ENCODE assay signal across 13 mouse cellular contexts in the genomic region with DNA sequence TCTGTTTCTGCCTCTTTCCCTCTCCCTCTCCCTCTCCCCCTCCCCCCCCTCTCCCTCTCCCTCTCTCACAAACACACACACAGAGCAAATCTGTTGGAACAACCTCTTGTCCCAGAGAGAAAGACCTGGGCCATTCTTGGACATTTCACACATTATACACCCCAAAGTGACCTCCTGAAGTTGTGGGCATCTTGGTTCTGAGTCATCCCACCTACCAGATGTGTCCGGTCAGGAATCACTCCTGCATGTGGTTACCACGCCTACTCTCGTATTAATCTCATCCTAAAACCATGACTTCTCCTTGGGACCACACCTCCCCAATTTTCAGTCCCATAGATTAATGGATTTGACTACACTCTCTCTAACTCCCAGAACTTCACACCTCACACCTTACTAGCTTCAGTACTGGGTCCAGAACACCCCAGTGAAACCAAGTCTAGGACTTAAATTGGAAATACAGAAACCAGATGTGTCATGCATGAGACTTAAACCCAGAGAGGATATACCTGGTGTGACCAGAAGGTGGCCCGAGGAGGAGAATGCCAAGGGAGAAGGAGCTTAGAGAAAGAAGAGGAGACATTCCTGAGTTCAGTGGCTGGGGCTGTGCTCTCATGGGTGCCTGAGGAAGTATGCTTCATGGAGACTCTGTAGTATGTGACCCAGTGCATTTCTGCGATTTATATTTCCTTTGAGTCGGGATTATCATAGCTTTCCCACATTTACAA. TPM values are rescaled to one million over a fixed set of nuclear protein-coding genes. Genes with fewer than 3 reads are reported as not detected.
DNase-seq lines count a peak whose midpoint lies in the region; ATAC-seq and TF ChIP-seq lines count a peak whose summit lies in the region.
"Had no signal": no experiment of that assay in that cellular context is flagged by ENCODE, and none has a peak within 500 bp of the region (broad histone marks: within the 10 kb centered on the region; RNA-seq: fewer than 3 reads in every experiment).

No protein-coding gene starts in this region.

- ATAC-seq in forebrain, embryonic 14.5 days = no peak
- ATAC-seq in forebrain, embryonic 12.5 days (ENCODE audit: low FRiP score) = no peak
- ATAC-seq in liver, postnatal 0 days = no peak
- 0 out of 2 replicates have a peak, but pooled peaks have one; percentile 32 for ATAC-seq in stomach, postnatal 0 days (ENCODE audit: low FRiP score, low TSS enrichment)

- no peak overlapping the region for H3K4me2 ChIP-seq in forebrain, embryonic 14.5 days (ENCODE audit: low read length)
- H3K4me2 ChIP-seq in forebrain, embryonic 12.5 days = no peak overlapping the region
- no peak overlapping the region for H3K4me2 ChIP-seq in liver, postnatal 0 days (ENCODE audit: low read depth, low read length)
- H3K4me2 ChIP-seq in stomach, postnatal 0 days (replicated peaks; ENCODE audit: low read depth) = no peak overlapping the region
- H3K4me2 ChIP-seq: embryonic facial prominence, embryonic 12.5 days; liver, embryonic 11.5 days; neural tube, embryonic 12.5 days had no signal

- H3K36me3 ChIP-seq in forebrain, embryonic 14.5 days (ENCODE audit: control insufficient read depth, insufficient read depth, low read length) = peaks cover 10% of the 10 kb centered on the region
- peaks cover 17% of the 10 kb centered on the region for H3K36me3 ChIP-seq in forebrain, embryonic 12.5 days (replicated peaks)
- H3K36me3 ChIP-seq in liver, postnatal 0 days (replicated peaks; ENCODE audit: insufficient read depth, low read length) = peaks cover 5% of the 10 kb centered on the region
- H3K36me3 ChIP-seq in stomach, postnatal 0 days (ENCODE audit: control insufficient read depth, insufficient read depth, low read length) = no peaks in the 10 kb centered on the region

- peaks cover 2% of the 10 kb centered on the region; the same call in 1 of the 2 replicates for H3K4me1 ChIP-seq in forebrain, embryonic 14.5 days (ENCODE audit: control insufficient read depth, insufficient read depth, low read length)
- H3K4me1 ChIP-seq in forebrain, embryonic 12.5 days = peaks cover 4% of the 10 kb centered on the region
- no peaks in the 10 kb centered on the region for H3K4me1 ChIP-seq in liver, postnatal 0 days (ENCODE audit: insufficient read depth)
- no peaks in the 10 kb centered on the region for H3K4me1 ChIP-seq in stomach, postnatal 0 days (replicated peaks; ENCODE audit: control insufficient read depth, insufficient read depth)
- H3K4me1 ChIP-seq in cerebellum, adult 2 months (ENCODE audit: control insufficient read depth, insufficient read depth, low read length) = peaks cover 3% of the 10 kb centered on the region; the same call in 1 of the 2 replicates
- H3K4me1 ChIP-seq: embryonic facial prominence, embryonic 12.5 days; heart, embryonic 10.5 days; megakaryocyte, embryonic 14.5 days had no signal

- no peak overlapping the region for H3K27ac ChIP-seq in forebrain, embryonic 14.5 days (ENCODE audit: low read depth, low read length)
- H3K27ac ChIP-seq in forebrain, embryonic 12.5 days = no peak overlapping the region
- no peak overlapping the region for H3K27ac ChIP-seq in liver, postnatal 0 days (ENCODE audit: low read depth)
- H3K27ac ChIP-seq in stomach, postnatal 0 days (replicated peaks) = no peak overlapping the region
- H3K27ac ChIP-seq in cerebellum, adult 2 months (ENCODE audit: insufficient read depth, low read length) = no peak overlapping the region
- H3K27ac ChIP-seq: embryonic facial prominence, embryonic 12.5 days; heart, embryonic 10.5 days; neural tube, embryonic 12.5 days had no signal

- H3K4me3 ChIP-seq in forebrain, embryonic 14.5 days (ENCODE audit: low read depth, low read length) = no peak overlapping the region
- no peak overlapping the region for H3K4me3 ChIP-seq in forebrain, embryonic 12.5 days (replicated peaks)
- no peak overlapping the region for H3K4me3 ChIP-seq in liver, postnatal 0 days (ENCODE audit: low read depth, low read length)
- H3K4me3 ChIP-seq in stomach, postnatal 0 days (ENCODE audit: low read depth, low read length) = no peak overlapping the region
- H3K4me3 ChIP-seq in cerebellum, adult 2 months (replicated peaks; ENCODE audit: insufficient read depth, low read depth, low read length) = no peak overlapping the region
- H3K4me3 ChIP-seq: embryonic facial prominence, embryonic 12.5 days; heart, embryonic 10.5 days; megakaryocyte, embryonic 14.5 days; neural tube, embryonic 12.5 days had no signal

- TF ChIP-seq EP300 in liver, postnatal 0 days (IDR thresholded peaks at IDR 0.05; ENCODE audit: low read depth) = no peak
- no peak for TF ChIP-seq EP300 in stomach, postnatal 0 days (optimal IDR thresholded peaks at IDR 0.05)

- H3K27me3 ChIP-seq in forebrain, embryonic 14.5 days (replicated peaks; ENCODE audit: control insufficient read depth, insufficient read depth, low read length) = no peaks in the 10 kb centered on the region
- H3K27me3 ChIP-seq in forebrain, embryonic 12.5 days = no peaks in the 10 kb centered on the region
- no peaks in the 10 kb centered on the region for H3K27me3 ChIP-seq in liver, postnatal 0 days (ENCODE audit: insufficient read depth, low read length)
- no peaks in the 10 kb centered on the region for H3K27me3 ChIP-seq in stomach, postnatal 0 days (ENCODE audit: control insufficient read depth, insufficient read depth, low read length)
- H3K27me3 ChIP-seq in cerebellum, adult 2 months (ENCODE audit: control insufficient read depth, insufficient read depth, low read length) = no peaks in the 10 kb centered on the region
- H3K27me3 ChIP-seq: embryonic facial prominence, embryonic 12.5 days; neural tube, embryonic 12.5 days had no signal

- peak; percentile 44; the same call in 1 of the 2 replicates for TF ChIP-seq CTCF in liver, postnatal 0 days (IDR thresholded peaks at IDR 0.05; ENCODE audit: low read depth)
- TF ChIP-seq CTCF in stomach, postnatal 0 days (IDR thresholded peaks at IDR 0.05; ENCODE audit: low read depth) = peak; percentile 62
- TF ChIP-seq CTCF in cerebellum, adult 2 months (IDR thresholded peaks at IDR 0.05; ENCODE audit: borderline replicate concordance, insufficient read depth, low read depth, low read length) = no peak

- no peak for TF ChIP-seq POLR2A in cerebellum, adult 2 months (IDR thresholded peaks at IDR 0.05; ENCODE audit: borderline replicate concordance, insufficient read depth, low read length)

- WGBS in forebrain, embryonic 14.5 days = 86% methylated on average over 6 of the region's 6 CpGs
- WGBS in forebrain, embryonic 12.5 days = 83% methylated on average over 6 of the region's 6 CpGs
- 76% methylated on average over 6 of the region's 6 CpGs for WGBS in liver, postnatal 0 days (ENCODE audit: insufficient replicate concordance)
- 65% methylated on average over 6 of the region's 6 CpGs for WGBS in stomach, postnatal 0 days
- 86% methylated on average over 6 of the region's 6 CpGs for WGBS in cerebellum, adult 2 months

- no peak overlapping the region for H3K9ac ChIP-seq in forebrain, embryonic 14.5 days (ENCODE audit: low read length)
- H3K9ac ChIP-seq in forebrain, embryonic 12.5 days = no peak overlapping the region
- H3K9ac ChIP-seq in liver, postnatal 0 days (replicated peaks) = no peak overlapping the region
- H3K9ac ChIP-seq in stomach, postnatal 0 days (ENCODE audit: low read length) = no peak overlapping the region
- H3K9ac ChIP-seq: embryonic facial prominence, embryonic 12.5 days; neural tube, embryonic 12.5 days had no signal

- peak; percentile 11 for DNase-seq in forebrain, embryonic 14.5 days (ENCODE audit: low spot score)
- DNase-seq in liver, postnatal 0 days = no peak
- DNase-seq in liver (no peak), adipocyte (ENCODE audit: low spot score) (peak; percentile 11)
- no peak for DNase-seq in stomach, postnatal 0 days (ENCODE audit: low spot score)
- no peak for DNase-seq in ovary, adult 18-20 months (ENCODE audit: low spot score)
- no peak for DNase-seq in cerebellum, adult 2 months

- no peaks in the 10 kb centered on the region for H3K9me3 ChIP-seq in forebrain, embryonic 14.5 days (replicated peaks; ENCODE audit: control insufficient read depth, low read length)
- no peaks in the 10 kb centered on the region; the same call in 1 of the 2 replicates for H3K9me3 ChIP-seq in forebrain, embryonic 12.5 days
- H3K9me3 ChIP-seq in liver, postnatal 0 days (ENCODE audit: low read length) = no peaks in the 10 kb centered on the region
- H3K9me3 ChIP-seq in stomach, postnatal 0 days (ENCODE audit: control insufficient read depth, low read length) = no peaks in the 10 kb centered on the region
- H3K9me3 ChIP-seq: embryonic facial prominence, embryonic 12.5 days; heart, embryonic 10.5 days had no signal

RNA-seq across cellular contexts. Expression of a gene that starts 26.7 kb away (rescaled TPM):
- polyA plus RNA-seq in forebrain, embryonic 14.5 days (2014; fragmentation: Nextera tagmentation; extraction: Ambion mirVana) = 417 and 485 TPM in 2 replicates
- polyA plus RNA-seq in forebrain, embryonic 12.5 days (2016; fragmentation: Nextera tagmentation; extraction: Ambion mirVana) = 445 and 465 TPM in 2 replicates
- 312 and 321 TPM in 2 replicates for polyA plus RNA-seq in liver, postnatal 0 days (2015; fragmentation: Nextera tagmentation; extraction: Ambion mirVana)
- polyA plus RNA-seq in stomach, postnatal 0 days (2015; fragmentation: Nextera tagmentation; extraction: Ambion mirVana) = 409 and 448 TPM in 2 replicates
- polyA plus RNA-seq in cerebellum, adult 2 months (2012; rRNA removed) = 336 and 363 TPM in 2 replicates

Comparison
In these comparisons a context has a peak if more than half of its experiments do, and no peak if none do; other contexts are left out.
1. DNase-seq: peak in forebrain, embryonic 14.5 days (single experiment) and adipocyte (single experiment); none in liver, postnatal 0 days (single experiment), liver (single experiment), stomach, postnatal 0 days (single experiment), ovary, adult 18-20 months (single experiment) and cerebellum, adult 2 months (0 of 2).